Mouse (Mus musculus) 416B (cell line): ENCODE measurements at regions not wholly inside any gene's neighbourhood (a gene's known extent, or its start where the extent isn't known, plus 50 kb on each side); places are given as distances from the start of the nearest gene placed in this dataset.

ENCODE experiments used
- DNase-seq: peaks from one replicate; pipeline ENCODE4 v3.0.0; 2011; ENCODE audit warnings: low read depth

GRCm38 (mm10) chr3:70384235-70384634 lies 376.8 kb downstream of the Otol1 start:
- no peak for DNase-seq

GRCm38 (mm10) chr3:70385961-70386360 lies 378.5 kb downstream of the Otol1 start:
- DNase-seq = no peak

DNA sequence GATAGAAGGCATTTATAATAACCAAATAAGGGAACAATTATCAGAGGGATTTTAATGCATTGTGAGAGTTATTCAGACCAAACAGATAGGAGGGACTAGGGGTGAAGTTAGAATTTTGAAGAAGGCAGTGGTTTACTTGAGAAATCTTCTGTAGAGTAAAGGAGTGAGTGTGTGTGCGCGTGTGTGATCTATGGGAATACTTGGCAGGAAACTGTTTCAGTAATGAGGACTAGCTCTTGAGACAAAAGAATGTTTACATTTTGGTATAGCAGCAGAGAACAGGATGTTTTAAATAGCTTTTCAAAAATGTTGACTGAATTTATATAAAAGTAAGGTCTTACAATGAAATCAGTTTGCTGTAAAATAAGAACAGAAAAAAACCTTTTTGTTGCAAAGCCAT lies 393.8 kb downstream of the Otol1 start:
- no peak for DNase-seq

DNA sequence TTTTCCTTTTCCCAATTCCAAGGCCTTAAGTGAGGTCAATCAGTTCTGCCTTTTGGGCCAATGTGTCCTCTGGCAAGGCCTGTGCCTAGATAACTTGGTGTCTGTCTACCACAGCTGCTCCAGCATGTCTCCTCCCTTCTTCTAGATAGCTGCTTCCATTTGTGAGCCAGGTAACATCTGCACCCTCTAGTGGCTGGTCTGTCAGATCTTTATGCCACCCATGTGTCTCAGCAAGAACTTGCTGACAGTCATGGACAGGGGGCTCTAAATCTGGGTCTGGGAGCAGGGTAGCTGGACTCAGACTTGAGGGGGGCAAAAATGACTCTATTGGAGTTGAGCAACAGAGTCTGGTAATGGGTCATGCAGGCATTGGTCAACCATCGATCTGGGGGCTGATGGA lies 399.2 kb downstream of the Otol1 start:
- peak; percentile 26 for DNase-seq

DNA sequence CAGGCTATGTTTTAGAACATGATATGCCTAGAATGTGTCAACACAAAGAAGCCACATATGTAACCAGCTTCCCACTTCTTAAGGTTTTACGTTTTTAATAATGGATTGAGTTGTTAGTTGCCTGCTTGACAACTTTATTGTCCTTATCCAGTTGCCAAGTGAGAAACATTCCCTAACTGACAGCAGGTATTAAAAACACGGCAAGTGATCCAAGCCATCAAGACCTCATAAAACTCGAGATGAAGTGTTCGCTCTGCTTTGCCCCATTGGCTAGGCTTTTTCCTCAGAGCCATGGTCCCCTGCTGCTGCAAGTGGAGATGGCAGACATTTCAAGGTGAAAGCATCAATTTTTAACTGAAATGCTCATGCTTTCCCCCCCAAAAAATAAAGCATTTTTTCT lies 410.9 kb downstream of the Otol1 start:
- DNase-seq = no peak

DNA sequence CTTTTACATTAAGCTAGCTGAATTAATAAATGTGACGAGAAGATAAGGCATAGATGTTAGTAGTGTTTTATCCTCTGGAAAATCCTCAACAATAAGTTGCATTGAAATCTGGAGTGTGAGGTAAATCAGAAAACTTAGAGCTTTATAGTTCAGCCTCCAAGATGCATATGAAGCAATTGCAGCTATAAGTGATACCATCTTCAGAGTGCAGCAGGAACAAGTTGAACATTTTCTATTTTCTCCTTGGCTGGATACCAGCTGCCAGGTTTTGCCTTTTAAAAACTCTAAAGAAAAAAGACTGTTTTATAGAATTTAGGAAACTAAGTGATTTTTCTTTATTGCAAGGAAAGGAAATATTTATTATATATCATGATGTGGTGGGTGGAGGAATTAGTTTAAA lies 414.6 kb downstream of the Otol1 start:
- DNase-seq = no peak

DNA sequence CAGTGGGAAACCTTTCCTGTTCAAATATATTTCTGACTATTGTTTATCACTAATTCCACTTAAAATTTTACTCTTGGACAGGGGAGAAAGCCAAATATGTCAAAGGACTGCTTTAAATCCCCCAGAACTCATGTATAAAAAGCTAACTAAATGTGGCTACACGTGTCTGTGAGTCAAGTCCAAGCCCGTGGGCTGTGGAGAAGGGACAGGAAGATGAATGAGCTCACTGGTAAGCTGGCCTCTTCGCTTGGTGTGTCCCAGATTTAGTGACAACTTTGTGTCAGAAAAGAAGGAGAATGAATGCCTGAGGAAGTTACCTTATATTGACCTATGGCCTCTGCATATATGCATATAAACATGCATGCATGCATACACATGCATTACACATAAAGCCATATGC lies 415.3 kb downstream of the Otol1 start:
- no peak for DNase-seq

- DNase-seq = no peak
Measured at GRCm38 (mm10) chr3:70436671-70437070, 429.3 kb downstream of the Otol1 start.

GRCm38 (mm10) chr3:70457181-70457847 lies 449.9 kb downstream of the Otol1 start:
- no peak for DNase-seq

DNA sequence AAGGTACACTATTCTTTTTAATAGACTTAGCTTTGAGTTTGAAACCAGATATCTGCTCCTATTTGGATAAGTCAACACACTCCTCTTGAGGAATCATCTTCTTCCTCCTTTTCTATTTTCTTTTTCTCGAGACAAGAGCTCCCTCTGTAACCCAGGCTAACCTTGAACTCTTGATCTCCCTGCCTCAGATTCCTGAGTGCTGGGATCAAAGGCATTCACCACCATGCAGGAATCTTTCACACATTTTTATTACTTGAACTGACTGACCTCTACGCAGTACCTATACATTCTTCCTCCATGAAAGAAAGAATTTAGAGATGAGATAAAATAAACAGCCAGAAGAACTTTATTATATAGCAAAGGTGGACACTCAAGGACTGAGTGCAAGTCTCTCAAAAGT lies 453.4 kb downstream of the Otol1 start:
- no peak for DNase-seq

DNA sequence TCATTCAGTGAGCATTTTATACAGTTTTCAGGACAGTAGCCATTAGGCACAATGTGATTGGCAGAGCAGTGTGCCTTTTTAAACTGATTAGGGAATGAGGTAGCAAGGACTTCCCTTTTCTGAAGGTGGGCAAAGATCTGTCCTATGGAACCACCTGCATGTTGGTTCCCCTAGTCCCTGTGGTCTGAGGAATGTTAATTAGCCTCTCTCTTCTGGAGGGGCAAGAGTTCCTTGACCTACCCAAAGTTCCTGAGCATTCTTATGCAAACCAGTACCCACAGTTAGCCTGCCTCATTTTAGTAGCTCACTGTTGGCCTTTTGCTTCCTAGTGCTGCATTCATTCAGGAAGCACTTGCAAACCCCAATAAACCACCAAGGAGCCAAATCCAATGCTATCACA lies 455.8 kb downstream of the Otol1 start:
- DNase-seq = no peak

GRCm38 (mm10) chr3:70482521-70482920 lies 475.1 kb downstream of the Otol1 start:
- no peak for DNase-seq

GRCm38 (mm10) chr3:70483066-70483743 lies 475.8 kb downstream of the Otol1 start:
- DNase-seq = no peak

- no peak for DNase-seq
Measured at GRCm38 (mm10) chr3:70496431-70496830, 489.0 kb downstream of the Otol1 start.

DNA sequence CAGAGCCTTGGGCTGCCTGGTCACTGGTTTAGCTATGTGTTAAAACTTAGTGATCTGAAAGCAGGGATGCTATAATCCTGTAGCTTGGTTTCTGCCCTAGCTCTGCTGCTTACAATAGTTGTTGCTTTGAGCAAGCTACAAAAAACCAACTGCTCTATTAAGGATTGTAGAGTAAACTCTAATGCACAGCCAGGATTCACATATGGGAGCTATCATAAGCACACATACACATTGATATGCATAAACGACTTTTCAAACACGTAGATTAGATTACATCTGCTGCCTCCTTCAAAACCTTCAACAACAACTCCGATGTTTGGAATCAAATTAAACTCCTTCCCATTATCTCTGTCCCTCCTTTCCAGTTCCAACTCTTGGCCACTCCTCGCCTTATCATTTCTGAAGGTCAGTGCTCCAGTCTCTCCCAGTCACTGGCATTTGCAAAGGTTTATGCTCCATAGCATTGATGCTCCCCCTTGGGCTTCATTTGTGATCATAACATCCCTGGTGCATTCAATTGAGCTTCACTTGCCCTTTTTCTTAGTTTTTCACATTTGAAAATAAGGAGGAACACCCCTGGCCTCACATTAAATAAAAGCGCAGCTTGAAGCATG lies 492.9 kb downstream of the Otol1 start:
- DNase-seq = no peak

DNA sequence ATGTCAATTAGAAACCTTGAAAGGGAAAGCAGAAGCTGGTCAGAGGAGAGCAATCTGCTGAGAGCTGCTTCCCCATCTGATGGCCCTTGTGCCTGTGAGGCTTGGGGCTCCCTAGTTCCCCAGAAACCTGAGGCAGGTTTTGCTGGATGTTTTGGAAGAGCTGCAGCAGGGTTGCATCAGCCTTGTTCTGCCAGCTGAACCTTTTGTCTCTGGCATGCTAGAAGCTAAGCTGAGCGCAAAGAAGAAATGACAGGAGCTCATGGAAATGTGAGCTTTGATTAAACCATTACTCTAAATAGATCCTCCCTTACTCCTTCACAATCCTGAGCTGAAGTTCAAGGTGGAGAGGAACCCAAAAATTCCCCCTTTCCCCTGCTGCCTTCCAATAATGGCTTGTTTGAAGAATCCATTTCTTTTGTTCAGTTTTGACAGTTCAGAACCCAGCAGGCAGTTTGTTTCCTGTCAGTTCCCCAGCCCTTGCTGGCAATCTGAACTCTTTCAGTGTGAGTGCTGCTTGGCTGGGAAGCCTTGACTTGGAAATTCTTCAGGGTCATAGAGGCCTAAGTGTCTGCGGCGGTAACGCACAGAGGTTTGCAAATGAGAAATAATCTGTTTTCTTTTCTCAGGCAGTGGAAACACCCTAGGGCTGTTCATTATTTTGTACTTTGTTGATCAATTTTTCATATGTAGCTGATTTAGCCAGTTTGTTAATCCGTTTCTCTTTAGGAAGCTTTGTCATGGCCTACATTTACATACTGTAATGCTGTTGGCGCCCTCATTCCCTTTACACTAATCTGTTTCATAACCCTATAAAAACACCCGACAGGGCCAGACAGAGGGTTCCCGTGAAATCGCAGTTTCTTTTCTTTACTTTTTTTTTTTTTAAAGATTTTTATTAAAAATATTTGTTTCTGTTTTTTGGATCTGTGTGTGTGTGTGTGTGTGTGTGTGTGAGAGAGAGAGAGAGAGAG lies 493.9 kb downstream of the Otol1 start:
- DNase-seq = no peak

DNA sequence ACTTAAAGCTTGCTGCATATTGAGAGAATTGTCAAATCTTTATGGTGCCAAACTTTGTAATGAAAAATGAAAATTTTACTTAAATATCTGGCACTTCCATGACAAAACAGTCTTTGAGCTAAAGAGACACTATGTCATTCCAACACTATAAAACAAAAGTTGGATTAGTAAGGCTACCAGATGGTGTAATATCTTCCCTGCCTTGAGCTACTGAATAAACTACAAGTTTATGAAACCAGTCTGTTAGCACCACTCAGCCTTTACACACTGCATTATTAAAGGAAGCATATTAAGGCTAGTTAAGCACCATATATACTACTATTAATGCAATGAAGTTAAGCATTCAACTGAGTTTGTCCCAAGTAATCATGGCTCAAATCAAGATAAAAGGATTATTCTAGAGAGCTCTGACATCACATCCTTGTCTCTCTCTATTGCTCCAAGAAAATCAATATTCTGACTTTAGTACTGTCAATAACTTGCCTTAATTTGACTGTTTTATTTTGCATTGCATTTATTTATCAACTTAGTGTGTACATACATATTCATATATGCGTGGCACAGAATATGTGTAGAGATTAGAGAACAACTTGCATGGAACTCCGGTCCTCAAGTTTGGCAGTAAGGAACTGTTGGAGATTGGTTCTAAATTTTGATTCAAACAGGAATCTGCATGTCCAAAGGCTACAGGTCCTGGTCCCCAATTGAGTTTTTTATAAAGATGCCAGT lies 526.3 kb downstream of the Otol1 start:
- no peak for DNase-seq

- DNase-seq = peak; percentile 5
Measured at GRCm38 (mm10) chr3:70535084-70535483, 527.7 kb downstream of the Otol1 start.

DNA sequence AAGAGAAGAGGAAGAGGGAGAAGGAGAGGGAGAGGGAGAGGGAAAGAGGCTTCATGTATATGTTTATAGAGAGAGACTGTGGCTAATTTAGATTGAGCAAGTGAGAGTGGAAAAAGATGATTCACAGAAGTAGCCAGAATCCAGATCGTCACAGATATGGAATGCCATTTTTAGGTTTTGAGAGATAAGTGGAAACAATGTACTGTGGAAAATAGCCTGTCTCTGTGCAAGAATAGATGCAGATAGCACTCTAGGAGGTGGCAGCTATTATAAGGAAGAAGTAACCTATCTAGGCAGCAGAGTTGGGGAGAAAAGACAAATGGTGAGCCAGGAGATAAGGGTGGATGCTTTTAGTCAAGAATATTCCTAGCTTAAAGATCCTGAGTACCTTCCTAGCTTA lies 536.5 kb downstream of the Otol1 start:
- DNase-seq = peak; percentile 0

DNA sequence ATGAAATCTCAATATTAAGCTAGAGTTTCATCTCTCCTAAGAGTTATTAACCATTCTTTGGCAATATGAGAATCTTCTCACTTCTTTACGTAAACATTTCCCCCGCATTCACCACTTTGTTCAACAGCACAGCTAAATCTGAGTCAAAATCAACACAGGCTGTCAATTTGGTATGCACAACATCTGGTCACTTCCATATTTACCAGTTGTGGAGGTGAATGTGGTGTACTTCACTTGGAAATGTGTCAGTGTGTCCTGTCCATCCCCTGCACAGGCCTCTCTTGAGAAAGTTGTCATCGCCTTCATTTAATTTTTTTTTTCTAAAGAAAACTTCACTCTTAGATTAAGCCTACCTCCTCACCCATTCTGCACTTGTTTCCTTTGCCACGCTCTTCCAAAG lies 550.4 kb downstream of the Otol1 start:
- no peak for DNase-seq

GRCm38 (mm10) chr3:70566140-70566857 lies 558.9 kb downstream of the Otol1 start:
- no peak for DNase-seq
